Mouse (Mus musculus) thymus, postnatal 4 days (tissue): ENCODE measurements around the gene Col23a1.

Experiments used
- DNase-seq: peaks from one replicate; pipeline ENCODE4 v3.0.0; 2021

Gene Col23a1

GRCm38 (mm10) chr11:51289564-51290041, at the start of gene Col23a1:
TSS of gene Col23a1 (plus strand) at chr11:51289920.
- peak; percentile 67 for DNase-seq

- DNase-seq = no peak
Observed at GRCm38 (mm10) chr11:51242897-51243296, 46.8 kb upstream of the Col23a1 start.

GRCm38 (mm10) chr11:51257006-51257405, 32.7 kb upstream of the Col23a1 start:
- DNase-seq = no peak

GRCm38 (mm10) chr11:51261680-51262219, 28.0 kb upstream of the Col23a1 start, which contains the start of gene Clk4:
TSS of gene Clk4 (plus strand) at chr11:51261730.
- DNase-seq = no peak

- DNase-seq = peak; percentile 99
Observed at GRCm38 (mm10) chr11:51262342-51263285, 27.1 kb upstream of the Col23a1 start, which contains the start of gene BC049762. TSS of gene BC049762 (minus strand) at chr11:51263046.

- DNase-seq = no peak
Observed at GRCm38 (mm10) chr11:51263286-51263831, 26.4 kb upstream of the Col23a1 start.

- peak; percentile 30 for DNase-seq
Observed at GRCm38 (mm10) chr11:51264352-51264751, 25.4 kb upstream of the Col23a1 start.

GRCm38 (mm10) chr11:51265326-51265725, 24.4 kb upstream of the Col23a1 start:
- peak; percentile 26 for DNase-seq

GRCm38 (mm10) chr11:51274418-51274817, 15.3 kb upstream of the Col23a1 start:
- DNase-seq = no peak

GRCm38 (mm10) chr11:51290066-51290955, 591 bp downstream of the Col23a1 start:
- peak; percentile 56 for DNase-seq

GRCm38 (mm10) chr11:51293956-51294530, 4.3 kb downstream of the Col23a1 start:
- DNase-seq = no peak

- no peak for DNase-seq
Observed at GRCm38 (mm10) chr11:51295742-51296141, 6.0 kb downstream of the Col23a1 start.

- DNase-seq = no peak
Observed at GRCm38 (mm10) chr11:51298691-51299090, 9.0 kb downstream of the Col23a1 start.

- no peak for DNase-seq
Observed at GRCm38 (mm10) chr11:51302396-51302795, 12.7 kb downstream of the Col23a1 start.

- DNase-seq = no peak
Observed at GRCm38 (mm10) chr11:51303981-51304553, 14.3 kb downstream of the Col23a1 start.

GRCm38 (mm10) chr11:51308306-51308705, 18.6 kb downstream of the Col23a1 start:
- DNase-seq = no peak

GRCm38 (mm10) chr11:51311846-51312245, 22.1 kb downstream of the Col23a1 start:
- DNase-seq = no peak

GRCm38 (mm10) chr11:51315991-51316810, 26.5 kb downstream of the Col23a1 start:
- DNase-seq = no peak

- DNase-seq = no peak
Observed at GRCm38 (mm10) chr11:51320609-51321008, 30.9 kb downstream of the Col23a1 start.

GRCm38 (mm10) chr11:51326908-51327307, 37.2 kb downstream of the Col23a1 start:
- no peak for DNase-seq
